Mouse (Mus musculus): ENCODE measurements around the gene Ephb2. TPM values are rescaled to one million over a fixed set of nuclear protein-coding genes. Genes with fewer than 3 reads are reported as not detected.

Gene Ephb2
- 10.4 and 19.3 TPM in 2 replicates for polyA plus RNA-seq (2012; rRNA removed)

- TF ChIP-seq CTCF (conservative IDR thresholded peaks at IDR 0.05; ENCODE audit: insufficient read depth, insufficient read length, low read depth, low read length) = no peak
- TF ChIP-seq POLR2A (IDR thresholded peaks at IDR 0.05; ENCODE audit: low read depth, low read length) = no peak
- Histone ChIP-seq H3K36me3 (ENCODE audit: control insufficient read depth, insufficient read depth, low read length) (no peaks in the 10 kb centered on the region), H3K4me1 (ENCODE audit: control insufficient read depth, insufficient read depth, low read length) (no peaks in the 10 kb centered on the region; the same call in 1 of the 2 replicates), H3K27ac (ENCODE audit: insufficient read depth, low read depth, low read length) (peak within 1 kb of the TSS; percentile 85), H3K27me3 (replicated peaks; ENCODE audit: control insufficient read depth, insufficient read depth, low read length) (no peaks in the 10 kb centered on the region), H3K4me3 (ENCODE audit: insufficient read depth, low read depth, low read length) (peak within 1 kb of the TSS; percentile 54)
- peak; percentile 61 for DNase-seq
- WGBS = 1% methylated on average over 88 of the region's 88 CpGs
Measured at GRCm38 (mm10) chr4:136835621-136836386, at the start of gene Ephb2. Ephb2 (minus strand) TSS chr4:136835988.

- Histone ChIP-seq H3K4me3 (ENCODE audit: insufficient read depth, low read depth, low read length) (no peak overlapping the region), H3K27ac (ENCODE audit: insufficient read depth, low read depth, low read length) (no peak overlapping the region), H3K36me3 (ENCODE audit: control insufficient read depth, insufficient read depth, low read length) (no peaks in the 10 kb centered on the region), H3K27me3 (replicated peaks; ENCODE audit: control insufficient read depth, insufficient read depth, low read length) (no peaks in the 10 kb centered on the region), H3K4me1 (ENCODE audit: control insufficient read depth, insufficient read depth, low read length) (no peaks in the 10 kb centered on the region)
- TF ChIP-seq POLR2A (IDR thresholded peaks at IDR 0.05; ENCODE audit: low read depth, low read length) (no peak), CTCF (conservative IDR thresholded peaks at IDR 0.05; ENCODE audit: insufficient read depth, insufficient read length, low read depth, low read length) (peak; percentile 37)
- peak; percentile 22 for DNase-seq
- 36% methylated on average over 5 of the region's 5 CpGs for WGBS
Measured at GRCm38 (mm10) chr4:136878601-136879000, 42.8 kb upstream of the Ephb2 start.

GRCm38 (mm10) chr4:136878171-136878570, 42.4 kb upstream of the Ephb2 start:
- no peak for DNase-seq
- no peaks in the 10 kb centered on the region for H3K27me3 ChIP-seq (replicated peaks; ENCODE audit: control insufficient read depth, insufficient read depth, low read length)
- no peak overlapping the region for H3K27ac ChIP-seq (ENCODE audit: insufficient read depth, low read depth, low read length)
- TF ChIP-seq POLR2A (IDR thresholded peaks at IDR 0.05; ENCODE audit: low read depth, low read length) = no peak
- no peaks in the 10 kb centered on the region for H3K36me3 ChIP-seq (ENCODE audit: control insufficient read depth, insufficient read depth, low read length)
- WGBS = 45% methylated on average over 8 of the region's 8 CpGs
- no peak overlapping the region for H3K4me3 ChIP-seq (ENCODE audit: insufficient read depth, low read depth, low read length)
- H3K4me1 ChIP-seq (ENCODE audit: control insufficient read depth, insufficient read depth, low read length) = no peaks in the 10 kb centered on the region

GRCm38 (mm10) chr4:136876971-136877370, 41.2 kb upstream of the Ephb2 start:
- no peaks in the 10 kb centered on the region for H3K36me3 ChIP-seq (ENCODE audit: control insufficient read depth, insufficient read depth, low read length)
- 11% methylated on average over 7 of the region's 7 CpGs for WGBS
- TF ChIP-seq POLR2A (IDR thresholded peaks at IDR 0.05; ENCODE audit: low read depth, low read length) (no peak), CTCF (conservative IDR thresholded peaks at IDR 0.05; ENCODE audit: insufficient read depth, insufficient read length, low read depth, low read length) (peak; percentile 51)
- DNase-seq = peak; percentile 29
- H3K4me1 ChIP-seq (ENCODE audit: control insufficient read depth, insufficient read depth, low read length) = no peaks in the 10 kb centered on the region
- H3K27me3 ChIP-seq (replicated peaks; ENCODE audit: control insufficient read depth, insufficient read depth, low read length) = no peaks in the 10 kb centered on the region
- no peak overlapping the region for H3K4me3 ChIP-seq (ENCODE audit: insufficient read depth, low read depth, low read length)
- no peak overlapping the region for H3K27ac ChIP-seq (ENCODE audit: insufficient read depth, low read depth, low read length)

- H3K27ac ChIP-seq (ENCODE audit: insufficient read depth, low read depth, low read length) = no peak overlapping the region
- DNase-seq = no peak
Measured at GRCm38 (mm10) chr4:136875012-136875411, 39.2 kb upstream of the Ephb2 start.

GRCm38 (mm10) chr4:136868371-136868770, 32.6 kb upstream of the Ephb2 start:
- 67% methylated on average over 6 of the region's 6 CpGs for WGBS
- no peaks in the 10 kb centered on the region for H3K27me3 ChIP-seq (replicated peaks; ENCODE audit: control insufficient read depth, insufficient read depth, low read length)

More at GRCm38 (mm10) chr4:136875012-136875411, 39.2 kb upstream of the Ephb2 start:
- TF ChIP-seq POLR2A (IDR thresholded peaks at IDR 0.05; ENCODE audit: low read depth, low read length) = no peak
- no peak for TF ChIP-seq CTCF (conservative IDR thresholded peaks at IDR 0.05; ENCODE audit: insufficient read depth, insufficient read length, low read depth, low read length)
- Histone ChIP-seq H3K36me3 (ENCODE audit: control insufficient read depth, insufficient read depth, low read length) (no peaks in the 10 kb centered on the region), H3K27me3 (replicated peaks; ENCODE audit: control insufficient read depth, insufficient read depth, low read length) (no peaks in the 10 kb centered on the region), H3K4me3 (ENCODE audit: insufficient read depth, low read depth, low read length) (no peak overlapping the region), H3K4me1 (ENCODE audit: control insufficient read depth, insufficient read depth, low read length) (no peaks in the 10 kb centered on the region)
- WGBS = 86% methylated on average over 14 of the region's 14 CpGs

DNA sequence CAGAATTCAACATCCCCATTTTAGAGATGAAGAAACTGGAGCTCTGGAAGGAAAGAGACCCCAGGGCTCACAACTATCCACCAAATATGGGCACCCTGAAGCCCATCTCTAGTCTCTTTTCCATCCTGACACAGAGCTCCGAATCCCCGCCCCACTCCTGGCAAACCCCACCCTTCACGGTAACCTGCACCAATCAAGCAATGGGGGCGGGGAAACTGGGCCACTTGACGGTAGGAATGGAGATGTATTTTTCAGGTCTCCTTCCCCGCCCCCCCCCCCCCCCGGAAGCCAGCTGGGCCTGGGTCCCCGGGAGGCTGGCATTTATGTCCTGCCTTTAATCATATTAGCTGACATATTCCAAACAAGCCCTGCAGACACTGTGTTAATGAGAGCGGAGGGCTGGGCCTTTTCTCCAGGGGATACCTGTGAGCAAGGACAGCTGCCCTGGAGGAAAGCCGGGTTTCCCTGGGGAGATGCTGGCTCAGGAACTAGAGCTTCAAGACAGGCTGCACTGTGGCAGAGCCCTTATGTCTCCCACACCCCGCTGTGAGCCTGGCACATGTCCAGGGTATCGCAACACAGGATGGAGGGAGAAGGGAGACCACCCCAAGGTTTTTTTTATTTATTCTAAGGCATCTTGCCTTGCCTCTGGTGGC, 32.0 kb upstream of the Ephb2 start:
- H3K27ac ChIP-seq (ENCODE audit: insufficient read depth, low read depth, low read length) = no peak overlapping the region
- H3K4me3 ChIP-seq (ENCODE audit: insufficient read depth, low read depth, low read length) = no peak overlapping the region
- no peaks in the 10 kb centered on the region for H3K36me3 ChIP-seq (ENCODE audit: control insufficient read depth, insufficient read depth, low read length)
- no peak for DNase-seq
- TF ChIP-seq POLR2A (IDR thresholded peaks at IDR 0.05; ENCODE audit: low read depth, low read length) (no peak), CTCF (conservative IDR thresholded peaks at IDR 0.05; ENCODE audit: insufficient read depth, insufficient read length, low read depth, low read length) (no peak)
- no peaks in the 10 kb centered on the region for H3K27me3 ChIP-seq (replicated peaks; ENCODE audit: control insufficient read depth, insufficient read depth, low read length)
- 25% methylated on average over 12 of the region's 12 CpGs for WGBS
- no peaks in the 10 kb centered on the region for H3K4me1 ChIP-seq (ENCODE audit: control insufficient read depth, insufficient read depth, low read length)

More at GRCm38 (mm10) chr4:136868371-136868770, 32.6 kb upstream of the Ephb2 start:
- H3K4me1 ChIP-seq (ENCODE audit: control insufficient read depth, insufficient read depth, low read length) = no peaks in the 10 kb centered on the region
- H3K4me3 ChIP-seq (ENCODE audit: insufficient read depth, low read depth, low read length) = no peak overlapping the region
- no peak overlapping the region for H3K27ac ChIP-seq (ENCODE audit: insufficient read depth, low read depth, low read length)
- no peaks in the 10 kb centered on the region for H3K36me3 ChIP-seq (ENCODE audit: control insufficient read depth, insufficient read depth, low read length)
- TF ChIP-seq CTCF (conservative IDR thresholded peaks at IDR 0.05; ENCODE audit: insufficient read depth, insufficient read length, low read depth, low read length) (no peak), POLR2A (IDR thresholded peaks at IDR 0.05; ENCODE audit: low read depth, low read length) (no peak)
- DNase-seq = no peak
